22 mouse cellular contexts compared by ENCODE assay signal in the genomic region with DNA sequence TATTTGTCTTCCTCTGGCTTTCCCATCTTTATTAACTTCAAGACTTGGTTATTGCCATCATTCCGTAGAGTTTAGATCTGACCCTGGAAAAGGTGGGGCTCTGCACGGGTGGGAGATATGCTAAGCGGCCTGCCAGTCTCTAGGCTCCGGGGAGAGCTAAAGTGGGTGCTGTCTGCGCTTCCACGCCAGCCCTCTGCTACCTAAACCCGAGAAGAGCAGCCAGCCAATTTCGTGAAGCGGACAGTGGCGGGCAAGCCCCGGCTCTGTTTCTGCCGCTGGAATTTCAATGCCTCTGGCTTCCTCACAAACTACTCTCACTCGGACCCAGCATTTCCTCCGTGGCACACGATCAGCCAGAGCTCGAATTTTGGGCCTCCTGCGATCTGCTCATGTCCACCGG. TPM values are rescaled to one million over a fixed set of nuclear protein-coding genes. Genes with fewer than 3 reads are reported as not detected.
DNase-seq lines count a peak whose midpoint lies in the region; ATAC-seq and TF ChIP-seq lines count a peak whose summit lies in the region.
"Had no signal": no experiment of that assay in that cellular context is flagged by ENCODE, and none has a peak within 500 bp of the region (broad histone marks: within the 10 kb centered on the region; RNA-seq: fewer than 3 reads in every experiment).

No protein-coding gene starts in this region.

- H3K27me3 ChIP-seq in forebrain, embryonic 11.5 days (ENCODE audit: control insufficient read depth, insufficient read depth, low read length): peaks cover 83% of the 10 kb centered on the region
- peaks cover 74% of the 10 kb centered on the region for H3K27me3 ChIP-seq in forebrain, embryonic 16.5 days (replicated peaks; ENCODE audit: control insufficient read depth, insufficient read depth, low read length)
- H3K27me3 ChIP-seq in lung, embryonic 14.5 days (ENCODE audit: insufficient read depth, low read length): peaks cover 86% of the 10 kb centered on the region
- H3K27me3 ChIP-seq in embryonic facial prominence, embryonic 10.5 days (replicated peaks; ENCODE audit: low read depth, poor library complexity, severe bottlenecking): peaks cover 91% of the 10 kb centered on the region
- H3K27me3 ChIP-seq: CH12.LX had no signal

- TF ChIP-seq POLR2A in lung, adult 2 months (IDR thresholded peaks at IDR 0.05; ENCODE audit: borderline replicate concordance, extremely low read depth, low read depth, low read length): no peak

- no peaks in the 10 kb centered on the region for H3K36me3 ChIP-seq in forebrain, embryonic 11.5 days (ENCODE audit: control insufficient read depth, insufficient read depth, low read length)
- H3K36me3 ChIP-seq in forebrain, embryonic 16.5 days (ENCODE audit: control insufficient read depth, insufficient read depth): no peaks in the 10 kb centered on the region
- no peaks in the 10 kb centered on the region for H3K36me3 ChIP-seq in lung, embryonic 14.5 days (ENCODE audit: insufficient read depth)
- H3K36me3 ChIP-seq in embryonic facial prominence, embryonic 10.5 days (replicated peaks): no peaks in the 10 kb centered on the region
- H3K36me3 ChIP-seq: embryonic facial prominence, embryonic 13.5 days; heart, embryonic 10.5 days; lung, embryonic 15.5 days had no signal

- no peak overlapping the region for H3K4me2 ChIP-seq in forebrain, embryonic 11.5 days (ENCODE audit: low read depth, low read length, severe bottlenecking)
- no peak overlapping the region for H3K4me2 ChIP-seq in forebrain, embryonic 16.5 days (ENCODE audit: low read length)
- H3K4me2 ChIP-seq in lung, embryonic 14.5 days: no peak overlapping the region
- H3K4me2 ChIP-seq: embryonic facial prominence, embryonic 13.5 days; liver, embryonic 11.5 days; lung, embryonic 15.5 days had no signal

- no peak overlapping the region for H3K4me3 ChIP-seq in forebrain, embryonic 11.5 days (ENCODE audit: low read depth, low read length)
- no peak overlapping the region for H3K4me3 ChIP-seq in forebrain, embryonic 16.5 days (replicated peaks; ENCODE audit: low read length)
- no peak overlapping the region for H3K4me3 ChIP-seq in lung, embryonic 14.5 days (ENCODE audit: low read depth, low read length)
- H3K4me3 ChIP-seq in lung, adult 2 months (replicated peaks; ENCODE audit: extremely low read depth, low read depth, low read length): no peak overlapping the region
- H3K4me3 ChIP-seq in embryonic facial prominence, embryonic 10.5 days: peak overlapping the region; percentile 13; the same call in 1 of the 2 replicates
- H3K4me3 ChIP-seq in layer of hippocampus, adult 2 months: no peak overlapping the region
- H3K4me3 ChIP-seq: embryonic facial prominence, embryonic 13.5 days; heart, embryonic 10.5 days; lung, embryonic 15.5 days had no signal

- no peak for ATAC-seq in forebrain, embryonic 11.5 days (replicated peaks; ENCODE audit: low FRiP score)
- ATAC-seq in forebrain, embryonic 16.5 days: no peak
- no peak for ATAC-seq in lung, embryonic 14.5 days (ENCODE audit: insufficient read depth)
- ATAC-seq: inflammation-experienced regulatory T-cells, adult 6 months had no signal

- no peaks in the 10 kb centered on the region for H3K9me3 ChIP-seq in forebrain, embryonic 11.5 days (ENCODE audit: control insufficient read depth, low read length)
- H3K9me3 ChIP-seq in forebrain, embryonic 16.5 days (ENCODE audit: control insufficient read depth, low read length): no peaks in the 10 kb centered on the region
- H3K9me3 ChIP-seq in lung, embryonic 14.5 days (ENCODE audit: low read depth, low read length): no peaks in the 10 kb centered on the region
- H3K9me3 ChIP-seq in embryonic facial prominence, embryonic 10.5 days: no peaks in the 10 kb centered on the region
- H3K9me3 ChIP-seq: embryonic facial prominence, embryonic 13.5 days; heart, embryonic 10.5 days; lung, embryonic 15.5 days had no signal

- H3K27ac ChIP-seq in forebrain, embryonic 11.5 days (ENCODE audit: low read depth, low read length): no peak overlapping the region
- H3K27ac ChIP-seq in forebrain, embryonic 16.5 days (ENCODE audit: low read length): no peak overlapping the region
- no peak overlapping the region for H3K27ac ChIP-seq in lung, embryonic 14.5 days (ENCODE audit: low read depth)
- H3K27ac ChIP-seq in embryonic facial prominence, embryonic 10.5 days (replicated peaks): no peak overlapping the region
- no peak overlapping the region for H3K27ac ChIP-seq in layer of hippocampus, adult 2 months
- H3K27ac ChIP-seq: embryonic facial prominence, embryonic 13.5 days; heart, embryonic 10.5 days; lung, embryonic 15.5 days; macrophage had no signal

- TF ChIP-seq CTCF in lung, embryonic 14.5 days (IDR thresholded peaks at IDR 0.05; ENCODE audit: low read depth): no peak
- TF ChIP-seq CTCF in lung, adult 2 months (IDR thresholded peaks at IDR 0.05; ENCODE audit: insufficient read depth, low read length): no peak
- TF ChIP-seq CTCF in layer of hippocampus, adult 2 months (conservative IDR thresholded peaks at IDR 0.05): no peak

- peaks cover 19% of the 10 kb centered on the region for H3K4me1 ChIP-seq in forebrain, embryonic 11.5 days (replicated peaks; ENCODE audit: control insufficient read depth, insufficient read depth, low read length)
- peaks cover 25% of the 10 kb centered on the region for H3K4me1 ChIP-seq in forebrain, embryonic 16.5 days (replicated peaks; ENCODE audit: control insufficient read depth, insufficient read depth, low read length)
- 0 out of 2 replicates have a peak, but pooled peaks cover 3% of the 10 kb centered on the region for H3K4me1 ChIP-seq in lung, embryonic 14.5 days (ENCODE audit: insufficient read depth)
- peaks cover 3% of the 10 kb centered on the region; the same call in 1 of the 2 replicates for H3K4me1 ChIP-seq in lung, adult 2 months (ENCODE audit: control insufficient read depth, insufficient read depth, low read length)
- peaks cover 28% of the 10 kb centered on the region for H3K4me1 ChIP-seq in embryonic facial prominence, embryonic 10.5 days

- no peak overlapping the region for H3K9ac ChIP-seq in forebrain, embryonic 11.5 days (ENCODE audit: low read length)
- H3K9ac ChIP-seq in forebrain, embryonic 16.5 days (replicated peaks; ENCODE audit: low read depth, low read length): no peak overlapping the region
- H3K9ac ChIP-seq in lung, embryonic 14.5 days: no peak overlapping the region
- H3K9ac ChIP-seq: embryonic facial prominence, embryonic 13.5 days; lung, embryonic 15.5 days had no signal

- peak; percentile 59 for DNase-seq in forebrain, embryonic 11.5 days (ENCODE audit: low spot score)
- DNase-seq in lung, embryonic 14.5 days: peak; percentile 18
- no peak for DNase-seq in lung, adult 2 months
- DNase-seq in embryonic facial prominence, embryonic 10.5 days (ENCODE audit: low spot score): peak; percentile 58
- DNase-seq in neural tube, embryonic 10.5 days (ENCODE audit: extremely low spot score, low spot score): peak; percentile 61
- no peak for DNase-seq in layer of hippocampus, adult 2 months (ENCODE audit: low spot score in 2 of 2)
- DNase-seq in cerebellum, adult 11 months: no peak
- DNase-seq: adrenal gland, adult 2 months; cerebellum, adult 11-12 months; cerebellum, postnatal 25 days; gastrocnemius, postnatal 10 days; heart, postnatal 14 days; right cerebral cortex, postnatal 14 days; thymus, postnatal 14 days had no signal

- 1% methylated on average over 18 of the region's 18 CpGs for WGBS in forebrain, embryonic 11.5 days
- under 1% methylated on average over 18 of the region's 18 CpGs for WGBS in forebrain, embryonic 16.5 days
- 2% methylated on average over 18 of the region's 18 CpGs for WGBS in lung, embryonic 14.5 days
- WGBS in lung, adult 2 months: 5% methylated on average over 18 of the region's 18 CpGs
- WGBS in embryonic facial prominence, embryonic 10.5 days: 1% methylated on average over 18 of the region's 18 CpGs

RNA-seq across cellular contexts. Expression of a gene that starts 1.9 kb away (rescaled TPM):
- 1.2 and 1.3 TPM in 2 replicates for polyA plus RNA-seq in forebrain, embryonic 11.5 days (2014; fragmentation: Nextera tagmentation; extraction: Ambion mirVana)
- polyA plus RNA-seq in forebrain, embryonic 16.5 days (2015; fragmentation: Nextera tagmentation; extraction: Ambion mirVana): 0.06 TPM in 1 of 2 replicates, not detected in the other
- polyA plus RNA-seq in lung, embryonic 14.5 days (2014; fragmentation: Nextera tagmentation; extraction: Ambion mirVana): 0.08 and 0.16 TPM in 2 replicates
- polyA plus RNA-seq in lung, adult 2 months (2012; rRNA removed): 0.15 and 0.77 TPM in 2 replicates
- polyA plus RNA-seq in embryonic facial prominence, embryonic 10.5 days (2016; fragmentation: Nextera tagmentation; extraction: Ambion mirVana): 0.87 and 4.2 TPM in 2 replicates
- total RNA-seq in layer of hippocampus, adult 2 months (2021): under 1 TPM; 0.25 to 0.56 TPM
- total RNA-seq: adrenal gland, adult 2 months; CH12.LX had no signal
- polyA plus RNA-seq: adrenal gland, adult 2 months; inflammation-experienced regulatory T-cells, adult 6 months; macrophage had no signal

Comparison
In these comparisons a context has a peak if more than half of its experiments do, and no peak if none do; other contexts are left out.
1. DNase-seq: peak in forebrain, embryonic 11.5 days (single experiment), lung, embryonic 14.5 days (single experiment), embryonic facial prominence, embryonic 10.5 days (single experiment) and neural tube, embryonic 10.5 days (single experiment); none in lung, adult 2 months (single experiment), layer of hippocampus, adult 2 months (0 of 2) and cerebellum, adult 11 months (single experiment).